Mouse (Mus musculus) retina, embryonic 14.5 days (tissue): ENCODE measurements at regions not wholly inside any gene's neighbourhood (a gene's known extent, or its start where the extent isn't known, plus 50 kb on each side); places are given as distances from the start of the nearest gene placed in this dataset.

ENCODE experiments used
- DNase-seq: peaks from one replicate; pipeline ENCODE4 v3.0.0-alpha.2; 2015; ENCODE audit warnings: low spot score

DNA sequence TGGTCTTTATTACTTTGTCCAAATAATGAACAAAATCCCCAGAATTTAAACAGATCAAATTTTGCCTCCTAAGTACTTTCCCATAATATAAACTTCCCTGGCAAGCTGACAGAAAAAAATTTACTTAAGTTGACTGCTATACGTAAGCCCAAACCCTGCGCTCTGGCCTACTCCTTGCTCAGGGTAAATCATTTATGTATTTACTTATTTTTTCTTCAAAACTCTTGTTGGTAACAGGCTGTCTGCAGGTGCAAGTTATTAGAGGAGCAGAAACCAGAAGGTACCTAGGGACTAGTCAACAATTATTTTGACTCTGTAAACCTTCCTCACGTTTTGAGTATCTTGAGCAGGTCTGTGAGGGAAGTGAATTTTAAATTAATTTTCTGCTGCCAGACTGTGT lies 2615.7 kb downstream of the Poteg start:
- DNase-seq = no peak

GRCm38 (mm10) chr8:30077726-30078125 lies 2630.3 kb downstream of the Poteg start:
- DNase-seq = no peak

DNA sequence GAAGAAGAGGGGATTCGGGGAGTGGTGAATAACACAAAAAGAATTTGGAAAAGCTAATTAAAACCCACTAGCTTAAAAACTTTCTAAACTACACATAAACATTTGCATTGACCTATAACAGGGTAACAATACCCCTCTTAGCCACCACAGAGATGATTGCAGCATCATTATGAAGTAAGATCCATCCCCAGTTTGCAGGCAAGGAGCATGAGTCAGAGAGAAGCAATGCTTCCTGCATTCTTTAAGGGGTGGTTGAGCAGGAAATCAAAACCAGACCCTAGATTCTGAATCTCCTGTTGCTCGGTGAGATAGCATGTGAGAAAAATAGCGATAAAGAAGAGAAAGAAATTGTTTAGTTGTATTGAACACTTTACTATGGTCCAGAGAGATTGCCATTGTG lies 2680.3 kb downstream of the Poteg start:
- DNase-seq = no peak

- DNase-seq = no peak
Measured at GRCm38 (mm10) chr8:30134999-30135398, 2687.5 kb downstream of the Poteg start.

- DNase-seq = no peak
Measured at GRCm38 (mm10) chr8:30151181-30151844, 2703.8 kb downstream of the Poteg start.

- DNase-seq = no peak
Measured at GRCm38 (mm10) chr8:30152921-30153320, 2705.5 kb downstream of the Poteg start.

- DNase-seq = no peak
Measured at GRCm38 (mm10) chr8:30171881-30172280, 2724.4 kb downstream of the Poteg start.

GRCm38 (mm10) chr8:30202746-30203145 lies 2755.3 kb downstream of the Poteg start:
- peak; percentile 25 for DNase-seq

GRCm38 (mm10) chr8:30227354-30227753 lies 2779.9 kb downstream of the Poteg start:
- peak; percentile 27 for DNase-seq

DNA sequence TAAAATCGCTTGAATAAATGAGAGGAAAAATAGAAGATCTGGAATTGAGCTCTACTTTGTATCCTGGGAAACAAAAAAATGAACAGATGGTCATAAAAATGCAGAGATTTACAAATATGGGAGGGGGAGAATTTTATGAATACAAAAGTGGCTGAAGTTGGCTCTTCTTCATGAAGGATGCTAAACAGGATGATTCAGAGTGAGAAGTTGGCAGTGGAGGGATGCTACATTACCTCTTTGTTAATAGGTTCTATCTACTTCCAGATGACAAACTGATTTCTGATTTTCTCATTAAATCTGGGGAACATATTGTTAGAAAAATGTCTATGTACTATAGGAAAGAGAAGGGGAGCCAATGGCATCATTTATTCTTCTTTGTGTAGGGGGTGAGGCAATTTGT lies 2785.8 kb downstream of the Poteg start:
- no peak for DNase-seq

GRCm38 (mm10) chr8:30251797-30252196 lies 2804.3 kb downstream of the Poteg start:
- DNase-seq = no peak

GRCm38 (mm10) chr8:30269949-30270910 lies 2822.8 kb downstream of the Poteg start:
- DNase-seq = no peak

DNA sequence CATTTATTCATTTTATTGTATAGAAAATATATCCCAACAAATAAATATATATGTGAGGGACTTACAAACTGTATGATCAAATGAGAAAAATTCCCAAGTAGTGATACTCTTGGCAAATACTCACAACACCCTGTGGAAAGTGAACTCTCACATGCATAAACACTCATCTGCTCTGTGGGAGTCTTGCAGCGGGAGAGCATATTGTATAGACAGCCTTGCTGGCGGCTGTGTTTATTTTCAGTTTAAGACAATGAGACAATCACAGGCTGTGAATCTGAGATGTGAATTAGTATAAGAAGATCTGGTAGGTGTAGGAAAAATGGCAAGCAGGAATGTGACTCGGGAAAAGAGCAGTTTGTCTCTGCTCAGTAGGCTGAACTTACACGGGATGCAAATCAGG lies 2841.7 kb downstream of the Poteg start:
- DNase-seq = no peak

- no peak for DNase-seq
Measured at GRCm38 (mm10) chr8:30331201-30331600, 2883.7 kb downstream of the Poteg start.

GRCm38 (mm10) chr8:30333352-30333751 lies 2885.9 kb downstream of the Poteg start:
- DNase-seq = peak; percentile 3

- DNase-seq = no peak
Measured at GRCm38 (mm10) chr8:30359464-30359863, 2912.0 kb downstream of the Poteg start.

GRCm38 (mm10) chr8:30365721-30366120 lies 2918.3 kb downstream of the Poteg start:
- peak; percentile 21 for DNase-seq

DNA sequence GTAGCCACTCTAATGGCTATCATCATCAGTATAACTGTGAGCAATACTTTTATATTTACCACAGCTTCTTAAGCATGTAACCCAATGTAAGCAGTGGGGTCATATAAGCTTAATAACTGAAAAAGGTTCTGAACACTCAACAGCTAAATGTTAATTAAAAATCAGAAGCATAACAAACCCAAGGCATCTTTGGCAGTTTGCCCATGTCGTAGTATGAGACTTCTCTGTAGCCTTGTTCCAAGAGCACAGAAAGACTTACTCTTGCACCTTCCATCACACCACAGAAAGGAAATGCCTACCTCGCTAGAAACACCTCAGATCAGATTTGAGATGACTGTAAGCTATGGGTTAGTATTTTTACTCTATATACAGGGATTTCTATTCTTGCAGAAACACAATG lies 2944.5 kb downstream of the Poteg start:
- DNase-seq = no peak

- no peak for DNase-seq
Measured at GRCm38 (mm10) chr8:30439423-30439822, 2989.1 kb upstream of the 5930422O12Rik start.

- DNase-seq = no peak
Measured at GRCm38 (mm10) chr8:30441821-30442220, 2986.7 kb upstream of the 5930422O12Rik start.

DNA sequence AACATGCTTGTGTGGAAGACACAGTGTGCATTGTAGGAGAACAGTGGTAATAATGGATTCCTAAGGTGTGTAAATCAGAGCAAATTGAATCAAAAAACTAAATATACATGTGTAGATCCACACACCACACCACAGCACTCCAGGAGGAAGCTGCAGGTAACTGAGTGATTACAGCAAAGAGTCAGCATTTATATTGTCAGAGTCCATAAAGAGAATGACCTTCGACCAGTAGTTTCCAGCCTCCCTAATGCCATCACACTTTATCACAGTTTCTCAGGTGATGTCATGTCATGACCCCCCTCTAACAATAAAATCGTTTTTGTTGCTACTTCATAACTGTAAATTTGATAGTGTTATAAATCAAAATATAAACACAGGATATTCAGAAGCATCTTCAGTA lies 2984.6 kb upstream of the 5930422O12Rik start:
- DNase-seq = no peak

DNA sequence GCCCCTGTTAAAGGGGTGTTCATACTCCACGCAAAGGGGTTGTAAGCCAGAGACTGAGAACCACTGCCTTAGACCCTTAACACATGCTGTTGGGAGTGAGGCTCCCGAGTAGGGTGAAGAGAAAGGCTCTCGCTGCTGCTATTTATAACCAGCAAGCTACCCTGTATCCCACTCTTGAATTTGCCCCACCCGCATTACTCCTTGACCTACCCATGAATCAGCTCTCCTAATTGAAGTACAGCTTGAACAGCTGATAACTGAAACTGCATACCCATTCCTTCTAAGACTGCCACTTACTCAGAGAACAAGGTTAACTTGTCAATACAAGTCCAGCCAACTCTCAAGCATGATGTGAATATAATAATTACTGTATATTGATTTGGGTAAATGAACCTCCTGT lies 2984.2 kb upstream of the 5930422O12Rik start:
- DNase-seq = no peak

DNA sequence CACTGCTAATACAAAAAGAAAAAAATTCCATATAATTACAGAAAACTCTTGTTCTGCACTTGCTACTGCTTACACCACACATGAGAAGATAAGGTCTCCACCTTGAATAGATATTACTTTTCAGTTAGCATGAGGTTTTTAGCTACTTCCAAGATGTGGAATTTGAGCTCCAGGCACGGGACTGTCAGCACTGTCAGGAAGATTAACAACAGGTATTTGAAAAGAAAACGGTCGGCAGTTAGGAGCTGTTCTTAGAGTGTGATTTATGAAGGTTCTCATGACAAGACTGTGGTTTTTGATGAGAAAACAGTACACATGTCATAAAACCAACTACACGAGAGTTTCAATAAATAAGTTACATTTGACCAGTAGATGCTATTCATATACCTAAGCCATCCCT lies 2970.4 kb upstream of the 5930422O12Rik start:
- DNase-seq = no peak
